Comparison of ENCODE assay signal across 13 mouse cellular contexts in the genomic region with DNA sequence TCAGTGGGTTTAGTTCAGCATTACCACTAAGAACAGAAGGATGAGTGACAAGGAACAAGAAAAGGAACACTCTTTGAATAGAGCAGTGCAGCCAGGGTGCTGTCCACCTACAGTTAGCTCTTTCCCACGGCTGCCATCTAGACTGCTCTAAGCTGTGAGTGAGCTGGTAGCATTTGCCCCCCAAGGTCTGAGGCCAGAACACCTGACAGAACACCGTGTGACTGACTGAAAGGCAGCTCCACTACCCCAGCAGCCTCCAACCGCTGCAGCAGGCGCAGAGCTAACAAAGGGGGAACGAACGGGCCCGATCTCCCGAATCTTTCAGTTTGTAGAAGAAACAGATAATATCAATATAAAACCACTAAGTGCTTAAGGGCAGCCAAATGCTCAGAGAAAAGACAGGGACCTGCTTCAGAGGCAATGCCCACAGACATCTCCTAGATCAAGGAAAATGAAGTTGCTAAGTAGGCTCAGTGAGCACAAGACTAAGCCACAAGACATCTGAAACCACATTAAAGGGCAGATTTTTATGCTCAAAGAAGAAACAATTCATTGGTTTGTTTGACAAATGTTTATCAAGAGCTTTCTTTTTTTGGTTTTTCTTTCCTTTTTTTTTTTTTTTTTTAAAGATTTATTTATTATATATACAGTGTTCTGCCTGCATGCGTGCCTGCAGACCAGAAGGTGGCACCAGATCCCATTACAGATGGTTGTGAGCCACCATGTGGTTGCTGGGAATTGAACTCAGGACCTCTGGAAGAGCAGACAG. TPM values are rescaled to one million over a fixed set of nuclear protein-coding genes. Genes with fewer than 3 reads are reported as not detected.
DNase-seq lines count a peak whose midpoint lies in the region; ATAC-seq and TF ChIP-seq lines count a peak whose summit lies in the region.
"Had no signal": no experiment of that assay in that cellular context is flagged by ENCODE, and none has a peak within 500 bp of the region (broad histone marks: within the 10 kb centered on the region; RNA-seq: fewer than 3 reads in every experiment).

No protein-coding gene starts in this region.

- no peaks in the 10 kb centered on the region for H3K27me3 ChIP-seq in heart, embryonic 11.5 days (ENCODE audit: control insufficient read depth, insufficient read depth, low read length)
- no peaks in the 10 kb centered on the region for H3K27me3 ChIP-seq in lung, postnatal 0 days (replicated peaks; ENCODE audit: insufficient read depth, low read length)
- H3K27me3 ChIP-seq: CH12.LX had no signal

- H3K4me1 ChIP-seq in heart, embryonic 11.5 days (ENCODE audit: control insufficient read depth, insufficient read depth, low read length) = peaks cover 41% of the 10 kb centered on the region
- H3K4me1 ChIP-seq in lung, postnatal 0 days (ENCODE audit: insufficient read depth, low read depth, low read length) = peaks cover 24% of the 10 kb centered on the region

- ATAC-seq in heart, embryonic 11.5 days (replicated peaks; ENCODE audit: insufficient number of reproducible peaks, low FRiP score, low TSS enrichment) = no peak
- ATAC-seq in lung, postnatal 0 days = no peak
- peak; percentile 92 for ATAC-seq in inflammation-experienced regulatory T-cells, adult 6 months

- 79% methylated on average over 9 of the region's 9 CpGs for WGBS in heart, embryonic 11.5 days (ENCODE audit: insufficient replicate concordance)
- 77% methylated on average over 9 of the region's 9 CpGs for WGBS in lung, postnatal 0 days

- TF ChIP-seq EP300 in lung, postnatal 0 days (IDR thresholded peaks at IDR 0.05) = no peak

- H3K9ac ChIP-seq in heart, embryonic 11.5 days (ENCODE audit: low read depth, low read length) = peak overlapping the region; percentile 59; the same call in 1 of the 2 replicates
- H3K9ac ChIP-seq in lung, postnatal 0 days (replicated peaks; ENCODE audit: low read depth) = no peak overlapping the region

- no peak overlapping the region for H3K4me3 ChIP-seq in heart, embryonic 11.5 days (ENCODE audit: low read depth, low read length)
- H3K4me3 ChIP-seq in lung, postnatal 0 days (ENCODE audit: low read depth, low read length) = no peak overlapping the region
- H3K4me3 ChIP-seq: forebrain, embryonic 10.5 days had no signal

- DNase-seq in heart, adult 18-20 months = no peak
- no peak for DNase-seq in lung, postnatal 0 days (ENCODE audit: low spot score)
- DNase-seq in lung, adult 18-20 months = no peak
- peak; percentile 23 for DNase-seq in thymus, postnatal 25 days
- DNase-seq in frontal cortex, postnatal 14 days (ENCODE audit: low spot score in 2 of 2) = no peak
- no peak for DNase-seq in ovary, postnatal 10 days (ENCODE audit: low spot score)
- DNase-seq: adrenal gland, adult 8-10 months; cerebellum, adult 9-11 months; layer of hippocampus, adult 9-11 months had no signal

- H3K36me3 ChIP-seq in heart, embryonic 11.5 days (ENCODE audit: control insufficient read depth, insufficient read depth, low read length) = peaks cover 3% of the 10 kb centered on the region; the same call in 1 of the 2 replicates
- H3K36me3 ChIP-seq in lung, postnatal 0 days (ENCODE audit: insufficient read depth, low read length) = no peaks in the 10 kb centered on the region

- no peak overlapping the region for H3K4me2 ChIP-seq in heart, embryonic 11.5 days
- no peak overlapping the region for H3K4me2 ChIP-seq in lung, postnatal 0 days (replicated peaks; ENCODE audit: low read depth, low read length)

- H3K9me3 ChIP-seq in heart, embryonic 11.5 days (replicated peaks; ENCODE audit: control insufficient read depth, low read length) = no peaks in the 10 kb centered on the region
- no peaks in the 10 kb centered on the region for H3K9me3 ChIP-seq in lung, postnatal 0 days (ENCODE audit: low read length)

- peak overlapping the region; percentile 23 for H3K27ac ChIP-seq in heart, embryonic 11.5 days (ENCODE audit: low read depth, low read length)
- H3K27ac ChIP-seq in lung, postnatal 0 days (ENCODE audit: low read length) = no peak overlapping the region

- peak; percentile 28 for TF ChIP-seq CTCF in lung, postnatal 0 days (IDR thresholded peaks at IDR 0.05)

RNA-seq across cellular contexts. Expression of a gene that starts 24.2 kb away (rescaled TPM):
- 156 and 251 TPM in 2 replicates for polyA plus RNA-seq in heart, embryonic 11.5 days (2014; fragmentation: Nextera tagmentation; extraction: Ambion mirVana)
- 100 to 1,000 TPM; 253 to 258 TPM for total RNA-seq in heart, adult 18-20 months (2021)
- 205 and 211 TPM in 2 replicates for polyA plus RNA-seq in lung, postnatal 0 days (2015; fragmentation: Nextera tagmentation; extraction: Ambion mirVana)
- polyA plus RNA-seq in inflammation-experienced regulatory T-cells, adult 6 months (2017; shearing (Covaris generic)) = 1 to 10 TPM; 3.9 to 7.5 (median 6.4) TPM

Comparison
In these comparisons a context has a peak if more than half of its experiments do, and no peak if none do; other contexts are left out.
1. RNA of a gene that starts 24.2 kb away (polyA plus RNA-seq): 205 to 211 TPM in lung, postnatal 0 days and 156 to 251 TPM in heart, embryonic 11.5 days; 3.9 to 7.5 TPM in inflammation-experienced regulatory T-cells, adult 6 months; every median in the first group is over 10 times any median in the second.